Mouse (Mus musculus): ENCODE results near the gene Prkar2b. TPM values are rescaled to one million over a fixed set of nuclear protein-coding genes. Genes with fewer than 3 reads are reported as not detected.

Gene Prkar2b
- 10 to 100 TPM; 14.6 to 16.4 TPM for total RNA-seq (2023)

GRCm38 (mm10) chr12:32061090-32061930 lies at the start of gene Prkar2b:
Gene Prkar2b, minus strand, starts transcription at chr12:32061296.

GRCm38 (mm10) chr12:31949759-31950658 lies 111.1 kb downstream of the Prkar2b start, which contains the start of gene Hbp1:
Gene Hbp1, minus strand, starts transcription at chr12:31950535.

Other genes starting within 250 kb of the Prkar2b start
- 100 to 1,000 TPM in 1 of 2 experiments, 10 to 100 TPM in 1; 93.8 to 106 TPM for gene Hbp1, start 110.8 kb downstream of the Prkar2b start, total RNA-seq (2023)
- 100 to 1,000 TPM; 107 to 119 TPM for gene Pik3cg, start 147.4 kb upstream of the Prkar2b start, total RNA-seq (2023)

All from monocyte, adult 59 days (primary cell).